Mouse (Mus musculus) kidney, embryonic 16.5 days (tissue): ENCODE data around the gene Mutyh. TPM values are rescaled to one million over a fixed set of nuclear protein-coding genes. Genes with fewer than 3 reads are reported as not detected.

ENCODE experiments used
- ATAC-seq: fragments of 200-750 bp; cut with Nextera tagmentation; 2 replicates; pipeline ENCODE4 v1.8.0; 2017; ENCODE audit warnings: moderate TSS enrichment; ENCODE audit not compliant: low FRiP score, low TSS enrichment
- H3K27ac ChIP-seq: fragments of 300-500 bp; sonication (generic); 2 replicates; pipeline ENCODE4 v1.5.1; 2014; ENCODE audit warnings: low read length
- H3K27me3 ChIP-seq: fragments of 300-500 bp; sonication (generic); 2 replicates; pipeline ENCODE4 v1.6.1; 2014; ENCODE audit warnings: low read length, control low read depth, mixed read lengths; ENCODE audit not compliant: insufficient read depth
- H3K36me3 ChIP-seq: fragments of 300-500 bp; sonication (generic); 2 replicates; pipeline ENCODE4 v1.6.1; 2014; ENCODE audit warnings: low read length, control low read depth, mixed read lengths; ENCODE audit not compliant: insufficient read depth
- H3K4me1 ChIP-seq: fragments of 300-500 bp; sonication (generic); 2 replicates; pipeline ENCODE4 v1.6.1; 2014; ENCODE audit warnings: low read length, control low read depth, mixed read lengths; ENCODE audit not compliant: insufficient read depth
- H3K4me2 ChIP-seq: fragments of 300-500 bp; sonication (generic); replicated peaks from 2 replicates; pipeline ENCODE4 v1.6.1; 2014; ENCODE audit warnings: low read depth, low read length
- H3K4me3 ChIP-seq: fragments of 300-500 bp; sonication (generic); 2 replicates; pipeline ENCODE4 v1.5.1; 2014; ENCODE audit warnings: mild to moderate bottlenecking, low read length
- H3K9ac ChIP-seq: fragments of 300-500 bp; sonication (generic); replicated peaks from 2 replicates; pipeline ENCODE4 v1.6.1; 2014; ENCODE audit warnings: low read length
- H3K9me3 ChIP-seq: fragments of 300-500 bp; sonication (generic); 2 replicates; pipeline ENCODE4 v1.6.1; 2016; ENCODE audit warnings: low read length, control low read depth
- WGBS: fragments of 180-500 bp; shearing (Covaris S2); extraction: QIAGEN DNeasy Blood & Tissue Kit; methylation state at CpG from one replicate; pipeline ENCODE4 v1.1.7; 2014; 5-methylcytosine and 5-hydroxymethylcytosine counted together
- polyA plus RNA-seq: library from polyadenylated mRNA; unstranded; fragments of >200 nt; fragmentation: Nextera tagmentation; extraction: Ambion mirVana; gene quantifications from 2 replicates; pipeline ENCODE4 v1.2.1, GENCODE M21; 2015

Gene Mutyh
- polyA plus RNA-seq, 1 experiment from 2014 or later: 19.0 TPM

GRCm38 (mm10) chr4:116786587-116786986 is 20.9 kb upstream of the Mutyh start:
- Histone ChIP-seq H3K9me3 (no peaks in the 10 kb centered on the region), H3K4me2 (no peak overlapping the region), H3K4me1 (no peaks in the 10 kb centered on the region), H3K9ac (no peak overlapping the region), H3K36me3 (no peaks in the 10 kb centered on the region), H3K27ac (no peak overlapping the region), H3K27me3 (no peaks in the 10 kb centered on the region), H3K4me3 (no peak overlapping the region)
- 94% methylated on average over 1 of the region's 1 CpGs for WGBS
- no peak for ATAC-seq

- Histone ChIP-seq H3K36me3 (no peaks in the 10 kb centered on the region), H3K9ac (no peak overlapping the region), H3K4me3 (no peak overlapping the region), H3K9me3 (no peaks in the 10 kb centered on the region), H3K4me1 (no peaks in the 10 kb centered on the region), H3K27me3 (no peaks in the 10 kb centered on the region), H3K27ac (no peak overlapping the region), H3K4me2 (no peak overlapping the region)
- 44% methylated on average over 7 of the region's 7 CpGs for WGBS
- ATAC-seq: no peak
Observed at GRCm38 (mm10) chr4:116787985-116788760, 19.4 kb upstream of the Mutyh start.

GRCm38 (mm10) chr4:116788956-116789355 is 18.6 kb upstream of the Mutyh start:
- WGBS: 9% methylated on average over 3 of the region's 3 CpGs
- H3K9me3 ChIP-seq: no peaks in the 10 kb centered on the region
- no peak overlapping the region for H3K9ac ChIP-seq
- no peaks in the 10 kb centered on the region for H3K4me1 ChIP-seq
- H3K4me2 ChIP-seq: no peak overlapping the region
- no peaks in the 10 kb centered on the region for H3K36me3 ChIP-seq
- H3K4me3 ChIP-seq: no peak overlapping the region
- ATAC-seq: 0 out of 2 replicates have a peak, but pooled peaks have one; percentile 61
- no peaks in the 10 kb centered on the region for H3K27me3 ChIP-seq
- H3K27ac ChIP-seq: no peak overlapping the region

- Histone ChIP-seq H3K9ac (no peak overlapping the region), H3K4me3 (no peak overlapping the region), H3K4me2 (no peak overlapping the region), H3K9me3 (no peaks in the 10 kb centered on the region), H3K27me3 (no peaks in the 10 kb centered on the region), H3K36me3 (no peaks in the 10 kb centered on the region), H3K4me1 (no peaks in the 10 kb centered on the region), H3K27ac (no peak overlapping the region)
- WGBS: 83% methylated on average over 8 of the region's 8 CpGs
- ATAC-seq: no peak
Observed at GRCm38 (mm10) chr4:116792453-116792852, 15.1 kb upstream of the Mutyh start.

GRCm38 (mm10) chr4:116794273-116794672 is 13.2 kb upstream of the Mutyh start:
- 81% methylated on average over 2 of the region's 2 CpGs for WGBS
- H3K9me3 ChIP-seq: no peaks in the 10 kb centered on the region

GRCm38 (mm10) chr4:116796442-116797110 is 10.9 kb upstream of the Mutyh start:
- H3K36me3 ChIP-seq: no peaks in the 10 kb centered on the region
- H3K9me3 ChIP-seq: no peaks in the 10 kb centered on the region
- ATAC-seq: no peak
- H3K4me2 ChIP-seq: no peak overlapping the region
- no peaks in the 10 kb centered on the region for H3K4me1 ChIP-seq
- H3K27me3 ChIP-seq: no peaks in the 10 kb centered on the region
- no peak overlapping the region for H3K4me3 ChIP-seq
- WGBS: 70% methylated on average over 1 of the region's 1 CpGs
- no peak overlapping the region for H3K27ac ChIP-seq
- no peak overlapping the region for H3K9ac ChIP-seq

More at GRCm38 (mm10) chr4:116794273-116794672, 13.2 kb upstream of the Mutyh start:
- Histone ChIP-seq H3K4me2 (no peak overlapping the region), H3K27ac (no peak overlapping the region), H3K9ac (no peak overlapping the region), H3K36me3 (no peaks in the 10 kb centered on the region), H3K27me3 (no peaks in the 10 kb centered on the region), H3K4me1 (no peaks in the 10 kb centered on the region), H3K4me3 (no peak overlapping the region)
- no peak for ATAC-seq

- Histone ChIP-seq H3K9me3 (no peaks in the 10 kb centered on the region), H3K36me3 (peaks cover 17% of the 10 kb centered on the region), H3K9ac (no peak overlapping the region), H3K4me1 (no peaks in the 10 kb centered on the region), H3K27me3 (no peaks in the 10 kb centered on the region), H3K4me2 (no peak overlapping the region), H3K27ac (no peak overlapping the region), H3K4me3 (no peak overlapping the region)
- ATAC-seq: no peak
- WGBS: 39% methylated on average over 5 of the region's 5 CpGs
Observed at GRCm38 (mm10) chr4:116799901-116800300, 7.6 kb upstream of the Mutyh start.

GRCm38 (mm10) chr4:116811012-116811411 is 3.5 kb downstream of the Mutyh start:
- Histone ChIP-seq H3K36me3 (no peaks in the 10 kb centered on the region), H3K27me3 (no peaks in the 10 kb centered on the region), H3K4me2 (no peak overlapping the region), H3K9ac (no peak overlapping the region), H3K4me3 (no peak overlapping the region), H3K9me3 (no peaks in the 10 kb centered on the region), H3K4me1 (peaks cover 8% of the 10 kb centered on the region), H3K27ac (no peak overlapping the region)
- ATAC-seq: no peak
- WGBS: 67% methylated on average over 3 of the region's 3 CpGs

- WGBS: 82% methylated on average over 5 of the region's 5 CpGs
- peaks cover under 1% of the 10 kb centered on the region; the same call in 1 of the 2 replicates for H3K27me3 ChIP-seq
Observed at GRCm38 (mm10) chr4:116815276-116815675, 7.8 kb downstream of the Mutyh start.

GRCm38 (mm10) chr4:116817486-116817885 is 10.0 kb downstream of the Mutyh start:
- Histone ChIP-seq H3K4me1 (peaks cover 12% of the 10 kb centered on the region), H3K27ac (no peak overlapping the region), H3K4me3 (no peak overlapping the region), H3K27me3 (peaks cover 10% of the 10 kb centered on the region), H3K4me2 (no peak overlapping the region), H3K9ac (no peak overlapping the region), H3K9me3 (no peaks in the 10 kb centered on the region), H3K36me3 (peaks cover 19% of the 10 kb centered on the region)
- WGBS: 90% methylated on average over 6 of the region's 6 CpGs
- no peak for ATAC-seq

More at GRCm38 (mm10) chr4:116815276-116815675, 7.8 kb downstream of the Mutyh start:
- no peak for ATAC-seq
- Histone ChIP-seq H3K27ac (no peak overlapping the region), H3K9me3 (no peaks in the 10 kb centered on the region), H3K4me1 (0 out of 2 replicates have a peak, but pooled peaks cover 1% of the 10 kb centered on the region), H3K4me3 (no peak overlapping the region), H3K9ac (no peak overlapping the region), H3K4me2 (no peak overlapping the region), H3K36me3 (peaks cover 19% of the 10 kb centered on the region)
